Mouse (Mus musculus): Measurements from ENCODE around the gene Ddhd1. TPM values are rescaled to one million over a fixed set of nuclear protein-coding genes. Genes with fewer than 3 reads are reported as not detected.
"Not testable (repeated sequence)": the region's sequence is repeated elsewhere in the genome, so short reads cannot be mapped to it uniquely, and the experiment has no call there.

Ddhd1 gene
- polyA plus RNA-seq, 1 experiment from 2014 or later: 13.9 TPM

- not testable (repeated sequence) for ATAC-seq (replicated peaks; ENCODE audit: insufficient number of reproducible peaks, low FRiP score, low TSS enrichment); H3K9me3 ChIP-seq (replicated peaks; ENCODE audit: control insufficient read depth, low read length); H3K27me3 ChIP-seq (ENCODE audit: control insufficient read depth, insufficient read depth, low read length); H3K4me2 ChIP-seq; H3K36me3 ChIP-seq (ENCODE audit: control insufficient read depth, insufficient read depth, low read length); H3K4me3 ChIP-seq (ENCODE audit: low read depth, low read length); H3K4me1 ChIP-seq (ENCODE audit: control insufficient read depth, insufficient read depth, low read length); H3K27ac ChIP-seq (ENCODE audit: low read depth, low read length); H3K9ac ChIP-seq (ENCODE audit: low read depth, low read length)
- 82% methylated on average over 3 of the region's 3 CpGs for whole genome bisulfite sequencing (ENCODE audit: insufficient replicate concordance)
Observed at GRCm38 (mm10) chr14:45580923-45581827, 76.8 kb downstream of the Ddhd1 start.

- Histone ChIP-seq H3K27ac (ENCODE audit: low read depth, low read length) (peak overlapping the region; percentile 78), H3K36me3 (ENCODE audit: control insufficient read depth, insufficient read depth, low read length) (no peaks in the 10 kb centered on the region), H3K27me3 (ENCODE audit: control insufficient read depth, insufficient read depth, low read length) (no peaks in the 10 kb centered on the region), H3K4me3 (ENCODE audit: low read depth, low read length) (peak overlapping the region; percentile 37), H3K9ac (ENCODE audit: low read depth, low read length) (peak overlapping the region; percentile 44), H3K9me3 (replicated peaks; ENCODE audit: control insufficient read depth, low read length) (no peaks in the 10 kb centered on the region), H3K4me1 (ENCODE audit: control insufficient read depth, insufficient read depth, low read length) (peaks cover 10% of the 10 kb centered on the region; the same call in 1 of the 2 replicates), H3K4me2 (peak overlapping the region; percentile 64)
- ATAC-seq (replicated peaks; ENCODE audit: insufficient number of reproducible peaks, low FRiP score, low TSS enrichment): no peak
- WGBS (ENCODE audit: insufficient replicate concordance): 16% methylated on average over 30 of the region's 33 CpGs
Observed at GRCm38 (mm10) chr14:45566066-45566937, 91.6 kb downstream of the Ddhd1 start.

DNA sequence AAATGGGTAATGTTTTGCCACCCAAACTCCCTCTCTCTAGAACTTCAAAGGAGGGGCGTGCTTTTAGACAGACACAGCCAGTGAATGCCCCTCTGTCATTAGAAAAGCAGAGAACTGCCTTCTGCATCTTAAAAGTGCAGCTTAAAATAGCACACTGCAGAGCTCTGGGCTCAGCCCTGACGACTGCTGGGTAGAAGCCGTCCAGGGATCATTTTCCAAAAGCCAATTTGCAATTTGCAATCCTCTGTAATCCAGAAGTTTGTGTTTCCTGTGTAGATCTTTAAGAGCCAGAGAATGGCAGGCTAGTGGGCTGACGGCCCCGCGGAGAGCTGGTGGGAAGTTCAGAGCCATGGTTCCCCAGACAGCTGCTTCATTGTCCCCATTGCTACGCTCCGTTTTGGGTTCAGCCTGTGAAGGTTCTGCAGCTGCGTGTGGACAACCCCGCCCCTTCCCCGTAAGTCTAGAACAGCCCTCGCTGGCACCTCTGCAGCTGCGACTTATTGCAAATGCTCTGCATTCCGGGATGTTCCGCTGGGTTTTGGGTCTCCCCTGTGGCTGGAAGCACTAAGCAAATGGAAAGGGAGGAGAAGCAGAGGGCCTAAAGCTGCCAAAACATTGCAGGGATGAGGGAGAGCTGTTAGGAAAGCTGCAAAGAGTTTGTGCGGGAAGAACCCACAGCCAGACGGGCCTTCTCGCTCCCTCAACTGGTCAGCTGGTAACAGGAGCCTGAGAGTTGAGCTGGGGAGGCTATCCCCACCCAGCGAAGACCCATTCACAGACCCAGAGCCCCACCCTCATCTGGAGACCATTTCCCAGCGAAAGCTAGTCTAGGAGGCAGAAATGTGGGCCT lies 92.5 kb downstream of the Ddhd1 start:
- peak overlapping the region; percentile 78 for H3K27ac ChIP-seq (ENCODE audit: low read depth, low read length)
- no peaks in the 10 kb centered on the region for H3K36me3 ChIP-seq (ENCODE audit: control insufficient read depth, insufficient read depth, low read length)
- no peak for ATAC-seq (replicated peaks; ENCODE audit: insufficient number of reproducible peaks, low FRiP score, low TSS enrichment)
- 7% methylated on average over 20 of the region's 20 CpGs for WGBS (ENCODE audit: insufficient replicate concordance)
- no peaks in the 10 kb centered on the region for H3K9me3 ChIP-seq (replicated peaks; ENCODE audit: control insufficient read depth, low read length)
- peaks cover 10% of the 10 kb centered on the region; the same call in 1 of the 2 replicates for H3K4me1 ChIP-seq (ENCODE audit: control insufficient read depth, insufficient read depth, low read length)
- H3K27me3 ChIP-seq (ENCODE audit: control insufficient read depth, insufficient read depth, low read length): no peaks in the 10 kb centered on the region
- peak overlapping the region; percentile 44 for H3K9ac ChIP-seq (ENCODE audit: low read depth, low read length)
- peak overlapping the region; percentile 64 for H3K4me2 ChIP-seq
- peak overlapping the region; percentile 37 for H3K4me3 ChIP-seq (ENCODE audit: low read depth, low read length)

GRCm38 (mm10) chr14:45563577-45563976 lies 94.4 kb downstream of the Ddhd1 start:
- peak overlapping the region; percentile 25; the same call in 1 of the 2 replicates for H3K27ac ChIP-seq (ENCODE audit: low read depth, low read length)
- peaks cover 10% of the 10 kb centered on the region; the same call in 1 of the 2 replicates for H3K4me1 ChIP-seq (ENCODE audit: control insufficient read depth, insufficient read depth, low read length)
- H3K27me3 ChIP-seq (ENCODE audit: control insufficient read depth, insufficient read depth, low read length): no peaks in the 10 kb centered on the region
- H3K9me3 ChIP-seq (replicated peaks; ENCODE audit: control insufficient read depth, low read length): no peaks in the 10 kb centered on the region
- no peak overlapping the region for H3K4me2 ChIP-seq
- H3K36me3 ChIP-seq (ENCODE audit: control insufficient read depth, insufficient read depth, low read length): no peaks in the 10 kb centered on the region
- WGBS (ENCODE audit: insufficient replicate concordance): 67% methylated on average over 1 of the region's 1 CpGs
- H3K9ac ChIP-seq (ENCODE audit: low read depth, low read length): no peak overlapping the region
- H3K4me3 ChIP-seq (ENCODE audit: low read depth, low read length): no peak overlapping the region
- peak; percentile 52; the same call in 1 of the 2 replicates for ATAC-seq (replicated peaks; ENCODE audit: insufficient number of reproducible peaks, low FRiP score, low TSS enrichment)

DNA sequence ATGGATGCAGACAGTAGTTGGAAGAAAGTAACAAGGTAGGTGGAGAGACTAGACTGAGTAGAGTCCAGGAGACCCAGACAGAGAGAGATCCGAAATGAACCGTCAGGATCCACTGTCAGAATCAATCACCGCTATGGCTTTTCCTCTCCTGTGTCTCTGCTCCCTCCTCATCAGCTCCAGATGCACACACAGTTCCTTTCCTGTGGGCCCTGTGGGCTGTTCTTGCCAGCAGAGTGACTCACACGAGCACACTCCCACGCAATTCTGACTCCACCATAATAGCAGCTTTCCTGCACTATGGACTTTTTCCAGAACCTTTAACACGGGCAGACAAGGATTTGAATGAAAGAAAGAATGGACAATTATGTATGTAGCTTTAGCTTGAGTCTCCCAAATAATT lies 96.3 kb downstream of the Ddhd1 start:
- Histone ChIP-seq H3K4me1 (ENCODE audit: control insufficient read depth, insufficient read depth, low read length) (peaks cover 10% of the 10 kb centered on the region; the same call in 1 of the 2 replicates), H3K9ac (ENCODE audit: low read depth, low read length) (no peak overlapping the region), H3K4me3 (ENCODE audit: low read depth, low read length) (no peak overlapping the region), H3K4me2 (no peak overlapping the region), H3K9me3 (replicated peaks; ENCODE audit: control insufficient read depth, low read length) (no peaks in the 10 kb centered on the region), H3K27ac (ENCODE audit: low read depth, low read length) (no peak overlapping the region), H3K27me3 (ENCODE audit: control insufficient read depth, insufficient read depth, low read length) (no peaks in the 10 kb centered on the region), H3K36me3 (ENCODE audit: control insufficient read depth, insufficient read depth, low read length) (no peaks in the 10 kb centered on the region)
- 68% methylated on average over 6 of the region's 6 CpGs for WGBS (ENCODE audit: insufficient replicate concordance)
- ATAC-seq (replicated peaks; ENCODE audit: insufficient number of reproducible peaks, low FRiP score, low TSS enrichment): no peak

- Histone ChIP-seq H3K27ac (ENCODE audit: low read depth, low read length) (no peak overlapping the region), H3K4me1 (ENCODE audit: control insufficient read depth, insufficient read depth, low read length) (peaks cover 4% of the 10 kb centered on the region; the same call in 1 of the 2 replicates), H3K4me3 (ENCODE audit: low read depth, low read length) (no peak overlapping the region), H3K9me3 (replicated peaks; ENCODE audit: control insufficient read depth, low read length) (no peaks in the 10 kb centered on the region), H3K36me3 (ENCODE audit: control insufficient read depth, insufficient read depth, low read length) (no peaks in the 10 kb centered on the region), H3K27me3 (ENCODE audit: control insufficient read depth, insufficient read depth, low read length) (no peaks in the 10 kb centered on the region), H3K9ac (ENCODE audit: low read depth, low read length) (0 out of 2 replicates have a peak overlapping the region, but pooled peaks have one; percentile 10), H3K4me2 (no peak overlapping the region)
- ATAC-seq (replicated peaks; ENCODE audit: insufficient number of reproducible peaks, low FRiP score, low TSS enrichment): no peak
- 90% methylated on average over 1 of the region's 1 CpGs for WGBS (ENCODE audit: insufficient replicate concordance)
Observed at GRCm38 (mm10) chr14:45559018-45559417, 98.9 kb downstream of the Ddhd1 start.

GRCm38 (mm10) chr14:45554336-45554735 lies 103.6 kb downstream of the Ddhd1 start:
- H3K4me2 ChIP-seq: no peak overlapping the region
- no peak for ATAC-seq (replicated peaks; ENCODE audit: insufficient number of reproducible peaks, low FRiP score, low TSS enrichment)
- H3K36me3 ChIP-seq (ENCODE audit: control insufficient read depth, insufficient read depth, low read length): no peaks in the 10 kb centered on the region
- H3K4me1 ChIP-seq (ENCODE audit: control insufficient read depth, insufficient read depth, low read length): peaks cover 3% of the 10 kb centered on the region; the same call in 1 of the 2 replicates
- no peak overlapping the region for H3K9ac ChIP-seq (ENCODE audit: low read depth, low read length)
- H3K4me3 ChIP-seq (ENCODE audit: low read depth, low read length): no peak overlapping the region
- no peaks in the 10 kb centered on the region for H3K27me3 ChIP-seq (ENCODE audit: control insufficient read depth, insufficient read depth, low read length)
- no peaks in the 10 kb centered on the region for H3K9me3 ChIP-seq (replicated peaks; ENCODE audit: control insufficient read depth, low read length)
- no peak overlapping the region for H3K27ac ChIP-seq (ENCODE audit: low read depth, low read length)
- WGBS (ENCODE audit: insufficient replicate concordance): 84% methylated on average over 6 of the region's 6 CpGs

GRCm38 (mm10) chr14:45553854-45554253 lies 104.1 kb downstream of the Ddhd1 start:
- ATAC-seq (replicated peaks; ENCODE audit: insufficient number of reproducible peaks, low FRiP score, low TSS enrichment): no peak
- WGBS (ENCODE audit: insufficient replicate concordance): 71% methylated on average over 2 of the region's 2 CpGs
- Histone ChIP-seq H3K9me3 (replicated peaks; ENCODE audit: control insufficient read depth, low read length) (no peaks in the 10 kb centered on the region), H3K4me2 (no peak overlapping the region), H3K4me1 (ENCODE audit: control insufficient read depth, insufficient read depth, low read length) (peaks cover 3% of the 10 kb centered on the region; the same call in 1 of the 2 replicates), H3K36me3 (ENCODE audit: control insufficient read depth, insufficient read depth, low read length) (no peaks in the 10 kb centered on the region), H3K27ac (ENCODE audit: low read depth, low read length) (no peak overlapping the region), H3K9ac (ENCODE audit: low read depth, low read length) (no peak overlapping the region), H3K4me3 (ENCODE audit: low read depth, low read length) (no peak overlapping the region), H3K27me3 (ENCODE audit: control insufficient read depth, insufficient read depth, low read length) (no peaks in the 10 kb centered on the region)
